Mouse (Mus musculus): Measurements from ENCODE around the gene Ssc5d. TPM values are rescaled to one million over a fixed set of nuclear protein-coding genes. Genes with fewer than 3 reads are reported as not detected.

Ssc5d gene
- polyA plus RNA-seq, 1 experiment from 2014 or later = 0.09 TPM

GRCm38 (mm10) chr7:4901171-4901570 is 24.4 kb upstream of the Ssc5d start:
- 0 out of 2 replicates have a peak, but pooled peaks have one; percentile 25 for ATAC-seq (ENCODE audit: low read depth)
- Histone ChIP-seq H3K36me3 (no peaks in the 10 kb centered on the region), H3K27me3 (no peaks in the 10 kb centered on the region), H3K4me3 (replicated peaks) (peak overlapping the region; percentile 50), H3K9ac (no peak overlapping the region), H3K4me2 (peak overlapping the region; percentile 72), H3K9me3 (replicated peaks) (0 out of 2 replicates have a peak, but pooled peaks cover 2% of the 10 kb centered on the region), H3K4me1 (replicated peaks) (peaks cover 22% of the 10 kb centered on the region), H3K27ac (peak overlapping the region; percentile 64; the same call in 1 of the 2 replicates)
- peak; percentile 53 for DNase-seq
- WGBS (ENCODE audit: insufficient replicate concordance) = 54% methylated on average over 8 of the region's 8 CpGs

- Histone ChIP-seq H3K9ac (no peak overlapping the region), H3K9me3 (replicated peaks) (0 out of 2 replicates have a peak, but pooled peaks cover 2% of the 10 kb centered on the region), H3K4me3 (replicated peaks) (no peak overlapping the region), H3K36me3 (no peaks in the 10 kb centered on the region), H3K27me3 (peaks cover 5% of the 10 kb centered on the region; the same call in 1 of the 2 replicates), H3K27ac (no peak overlapping the region), H3K4me2 (no peak overlapping the region), H3K4me1 (replicated peaks) (peaks cover 22% of the 10 kb centered on the region)
- no peak for ATAC-seq (ENCODE audit: low read depth)
- WGBS (ENCODE audit: insufficient replicate concordance) = 67% methylated on average over 9 of the region's 9 CpGs
- no peak for DNase-seq
Observed at GRCm38 (mm10) chr7:4902404-4902803, 23.2 kb upstream of the Ssc5d start.

- Histone ChIP-seq H3K27ac (no peak within 1 kb of the TSS), H3K4me1 (replicated peaks) (no peaks in the 10 kb centered on the region), H3K27me3 (peaks cover 5% of the 10 kb centered on the region; the same call in 1 of the 2 replicates), H3K4me3 (replicated peaks) (no peak within 1 kb of the TSS), H3K9ac (no peak within 1 kb of the TSS), H3K4me2 (no peak within 1 kb of the TSS), H3K36me3 (no peaks in the 10 kb centered on the region), H3K9me3 (replicated peaks) (no peaks in the 10 kb centered on the region)
- 75% methylated on average over 10 of the region's 10 CpGs for WGBS (ENCODE audit: insufficient replicate concordance)
- ATAC-seq (ENCODE audit: low read depth) (no peak), DNase-seq (no peak)
Observed at GRCm38 (mm10) chr7:4906466-4906950, 19.1 kb upstream of the Ssc5d start, which contains the start of gene Gm36210. Gene Gm36210, minus strand, starts transcription at chr7:4906516.

GRCm38 (mm10) chr7:4911561-4911960 is 14.0 kb upstream of the Ssc5d start:
- no peaks in the 10 kb centered on the region for H3K36me3 ChIP-seq
- H3K4me3 ChIP-seq (replicated peaks) = no peak overlapping the region
- no peak overlapping the region for H3K4me2 ChIP-seq
- H3K4me1 ChIP-seq (replicated peaks) = peaks cover 17% of the 10 kb centered on the region
- no peak for ATAC-seq (ENCODE audit: low read depth)
- no peak overlapping the region for H3K9ac ChIP-seq
- H3K9me3 ChIP-seq (replicated peaks) = no peaks in the 10 kb centered on the region
- 43% methylated on average over 9 of the region's 9 CpGs for WGBS (ENCODE audit: insufficient replicate concordance)
- no peak overlapping the region for H3K27ac ChIP-seq
- H3K27me3 ChIP-seq = peaks cover 5% of the 10 kb centered on the region; the same call in 1 of the 2 replicates
- DNase-seq = peak; percentile 29

GRCm38 (mm10) chr7:4912248-4912647 is 13.3 kb upstream of the Ssc5d start:
- Histone ChIP-seq H3K9ac (no peak overlapping the region), H3K4me2 (no peak overlapping the region), H3K27ac (no peak overlapping the region), H3K4me3 (replicated peaks) (no peak overlapping the region), H3K9me3 (replicated peaks) (no peaks in the 10 kb centered on the region), H3K4me1 (replicated peaks) (peaks cover 24% of the 10 kb centered on the region), H3K36me3 (peaks cover 3% of the 10 kb centered on the region), H3K27me3 (no peaks in the 10 kb centered on the region)
- no peak for DNase-seq
- WGBS (ENCODE audit: insufficient replicate concordance) = 48% methylated on average over 5 of the region's 5 CpGs
- no peak for ATAC-seq (ENCODE audit: low read depth)

DNA sequence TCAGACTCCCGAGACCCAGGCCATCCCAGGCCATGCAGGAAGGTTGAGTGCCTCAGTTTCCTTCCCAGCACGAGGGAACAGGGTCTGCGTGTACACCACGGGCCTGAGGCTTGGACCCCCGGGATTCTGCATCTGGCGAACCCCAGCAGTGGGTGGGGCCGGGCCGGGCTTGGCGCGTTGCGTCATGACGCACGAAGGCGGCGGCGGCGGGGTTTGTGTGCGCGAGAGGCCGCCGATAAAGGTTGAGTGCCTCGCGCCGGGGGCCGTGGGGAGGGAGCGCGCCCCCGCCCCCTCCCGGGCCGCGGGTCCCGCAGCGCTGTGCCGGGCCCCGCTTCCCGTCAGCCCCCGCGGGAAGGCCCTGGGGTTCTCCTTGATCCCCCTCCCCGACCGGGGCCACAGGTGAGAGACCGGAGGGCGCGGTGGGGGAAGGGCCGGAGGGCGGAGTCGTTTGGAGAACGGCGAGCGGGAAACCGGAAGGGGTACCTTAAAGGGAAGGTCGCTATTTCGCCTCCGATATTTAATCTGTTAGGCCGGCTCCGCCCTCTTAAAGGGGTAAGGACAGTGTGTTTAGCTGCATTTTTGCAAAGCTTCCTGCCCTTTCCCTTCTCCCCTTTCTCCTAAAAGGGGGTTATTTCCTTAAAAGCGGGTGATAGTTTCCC is 10.4 kb upstream of the Ssc5d start, which contains the start of gene Zfp628:
Gene Zfp628 (plus strand): TSS at position 211 of the 659 bp plus-strand sequence.
- Histone ChIP-seq H3K9ac (peak within 1 kb of the TSS; percentile 89), H3K36me3 (peaks cover 31% of the 10 kb centered on the region), H3K4me2 (peak within 1 kb of the TSS; percentile 91), H3K4me3 (replicated peaks) (peak within 1 kb of the TSS; percentile 82), H3K27me3 (no peaks in the 10 kb centered on the region), H3K27ac (peak within 1 kb of the TSS; percentile 88), H3K9me3 (replicated peaks) (no peaks in the 10 kb centered on the region), H3K4me1 (replicated peaks) (peaks cover 24% of the 10 kb centered on the region)
- ATAC-seq (ENCODE audit: low read depth) (peak; percentile 88), DNase-seq (peak; percentile 87)
- under 1% methylated on average over 54 of the region's 56 CpGs for WGBS (ENCODE audit: insufficient replicate concordance)

DNA sequence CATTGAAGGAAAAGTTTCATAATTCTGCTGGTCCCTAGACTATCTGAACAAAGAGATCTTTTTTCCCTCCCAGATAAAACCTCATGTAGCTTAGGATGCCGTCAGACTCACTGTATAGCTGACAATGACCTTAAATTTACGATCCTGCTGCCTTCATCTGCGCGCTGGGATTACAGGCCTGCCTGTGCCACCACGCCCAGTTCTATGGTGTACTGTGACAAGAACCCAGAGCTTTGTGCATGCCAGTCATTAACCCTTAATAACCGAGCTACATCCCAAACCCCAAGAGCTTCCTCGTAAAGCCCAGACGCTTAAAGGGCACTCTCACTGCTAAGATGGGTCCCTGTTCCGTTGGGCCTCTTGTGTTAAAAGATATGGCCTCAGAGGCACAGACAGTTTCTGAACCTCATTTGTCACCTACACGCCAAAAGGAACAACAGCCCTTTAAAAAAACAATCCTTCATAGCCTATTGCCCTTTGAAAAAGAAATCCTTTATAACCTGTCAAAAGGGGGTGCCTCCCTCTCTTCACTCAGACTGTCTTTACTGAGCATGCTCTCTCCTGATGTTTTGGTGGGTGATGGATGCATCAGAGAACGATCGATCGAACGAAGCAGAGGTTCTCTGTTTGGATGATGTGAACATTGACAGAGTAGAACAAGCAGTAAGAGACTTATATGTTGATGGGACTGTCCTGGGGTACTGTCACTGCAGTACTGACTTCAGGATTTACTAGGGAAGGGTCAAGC is 9.7 kb upstream of the Ssc5d start:
- DNase-seq (no peak), ATAC-seq (ENCODE audit: low read depth) (peak; percentile 64)
- H3K27me3 ChIP-seq = no peaks in the 10 kb centered on the region
- 21% methylated on average over 14 of the region's 14 CpGs for WGBS (ENCODE audit: insufficient replicate concordance)
- H3K36me3 ChIP-seq = peaks cover 38% of the 10 kb centered on the region
- peak overlapping the region; percentile 82 for H3K4me3 ChIP-seq (replicated peaks)
- peak overlapping the region; percentile 88 for H3K27ac ChIP-seq
- H3K9ac ChIP-seq = peak overlapping the region; percentile 89
- peak overlapping the region; percentile 91 for H3K4me2 ChIP-seq
- H3K4me1 ChIP-seq (replicated peaks) = peaks cover 29% of the 10 kb centered on the region
- H3K9me3 ChIP-seq (replicated peaks) = no peaks in the 10 kb centered on the region

DNA sequence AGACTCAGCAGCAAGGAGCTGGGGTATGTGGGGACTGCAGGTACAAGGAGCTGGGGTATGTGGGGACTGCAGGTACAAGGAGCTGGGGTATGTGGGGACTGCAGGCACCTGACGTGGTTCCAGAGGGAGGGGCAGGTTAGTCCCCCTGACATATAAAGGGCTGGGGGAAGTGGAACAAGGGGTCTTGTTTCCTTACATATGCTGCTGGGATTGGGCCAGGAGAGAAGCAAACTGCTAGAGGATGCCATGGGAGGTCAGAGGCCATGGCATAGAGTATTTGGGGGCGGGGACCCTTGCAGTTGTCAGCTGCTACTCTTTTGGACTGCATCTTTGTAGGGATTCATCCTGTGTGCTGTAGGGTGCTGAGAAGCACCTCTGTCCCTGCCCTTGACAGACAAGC is 8.1 kb upstream of the Ssc5d start:
- Histone ChIP-seq H3K4me2 (no peak overlapping the region), H3K27me3 (peaks cover 11% of the 10 kb centered on the region), H3K4me1 (replicated peaks) (peaks cover 42% of the 10 kb centered on the region), H3K9ac (0 out of 2 replicates have a peak overlapping the region, but pooled peaks have one; percentile 89), H3K27ac (no peak overlapping the region), H3K36me3 (peaks cover 41% of the 10 kb centered on the region), H3K4me3 (replicated peaks) (no peak overlapping the region), H3K9me3 (replicated peaks) (no peaks in the 10 kb centered on the region)
- 81% methylated on average over 2 of the region's 2 CpGs for WGBS (ENCODE audit: insufficient replicate concordance)
- DNase-seq (no peak), ATAC-seq (ENCODE audit: low read depth) (no peak)

- no peak overlapping the region for H3K4me2 ChIP-seq
- ATAC-seq (ENCODE audit: low read depth) (no peak), DNase-seq (no peak)
- H3K9me3 ChIP-seq (replicated peaks) = no peaks in the 10 kb centered on the region
- peaks cover 41% of the 10 kb centered on the region for H3K36me3 ChIP-seq
- no peak overlapping the region for H3K4me3 ChIP-seq (replicated peaks)
- peaks cover 22% of the 10 kb centered on the region for H3K27me3 ChIP-seq
- no peak overlapping the region for H3K9ac ChIP-seq
- peaks cover 53% of the 10 kb centered on the region for H3K4me1 ChIP-seq (replicated peaks)
- H3K27ac ChIP-seq = no peak overlapping the region
- WGBS (ENCODE audit: insufficient replicate concordance) = 89% methylated on average over 15 of the region's 15 CpGs
Observed at GRCm38 (mm10) chr7:4918681-4919080, 6.9 kb upstream of the Ssc5d start.

DNA sequence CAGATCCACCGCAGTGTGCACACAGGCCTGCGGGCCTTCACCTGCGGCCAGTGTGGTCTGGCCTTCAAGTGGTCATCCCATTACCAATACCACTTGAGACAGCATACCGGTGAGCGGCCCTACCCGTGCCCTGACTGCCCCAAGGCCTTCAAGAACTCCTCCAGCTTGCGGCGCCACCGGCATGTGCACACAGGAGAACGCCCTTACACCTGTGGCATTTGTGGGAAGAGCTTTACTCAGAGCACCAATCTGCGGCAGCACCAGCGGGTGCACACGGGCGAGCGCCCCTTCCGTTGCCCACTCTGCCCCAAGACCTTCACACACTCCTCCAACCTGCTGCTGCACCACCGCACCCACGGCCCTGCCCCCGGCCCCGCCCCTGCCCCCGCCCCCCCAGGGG is 6.5 kb upstream of the Ssc5d start:
- H3K36me3 ChIP-seq = peaks cover 41% of the 10 kb centered on the region
- peaks cover 56% of the 10 kb centered on the region for H3K4me1 ChIP-seq (replicated peaks)
- WGBS (ENCODE audit: insufficient replicate concordance) = 91% methylated on average over 21 of the region's 21 CpGs
- H3K9ac ChIP-seq = no peak overlapping the region
- ATAC-seq (ENCODE audit: low read depth) (no peak), DNase-seq (no peak)
- H3K9me3 ChIP-seq (replicated peaks) = no peaks in the 10 kb centered on the region
- H3K4me3 ChIP-seq (replicated peaks) = no peak overlapping the region
- H3K4me2 ChIP-seq = no peak overlapping the region
- H3K27me3 ChIP-seq = peaks cover 27% of the 10 kb centered on the region
- no peak overlapping the region for H3K27ac ChIP-seq

- H3K9me3 ChIP-seq (replicated peaks) = no peaks in the 10 kb centered on the region
- ATAC-seq (ENCODE audit: low read depth) (no peak), DNase-seq (no peak)
- H3K27ac ChIP-seq = no peak overlapping the region
- 88% methylated on average over 21 of the region's 21 CpGs for WGBS (ENCODE audit: insufficient replicate concordance)
- peaks cover 55% of the 10 kb centered on the region for H3K4me1 ChIP-seq (replicated peaks)
- H3K27me3 ChIP-seq = peaks cover 35% of the 10 kb centered on the region
- peaks cover 41% of the 10 kb centered on the region for H3K36me3 ChIP-seq
- H3K4me2 ChIP-seq = no peak overlapping the region
- no peak overlapping the region for H3K9ac ChIP-seq
- no peak overlapping the region for H3K4me3 ChIP-seq (replicated peaks)
Observed at GRCm38 (mm10) chr7:4919971-4920370, 5.6 kb upstream of the Ssc5d start.

All from liver, embryonic 13.5 days (tissue).